ENCODE assay signal across 13 mouse cellular contexts in genomic region chr15:80199556-80199955, GRCm38 (mm10). TPM values are rescaled to one million over a fixed set of nuclear protein-coding genes. Genes with fewer than 3 reads are reported as not detected.
"Had no signal": no experiment of that assay in that cellular context is flagged by ENCODE, and none has a peak within 500 bp of the region (broad histone marks: within the 10 kb centered on the region; RNA-seq: fewer than 3 reads in every experiment).

No protein-coding gene starts in this region.

- DNase-seq: retina, postnatal 1 day; right cerebral cortex, adult 18-20 months; right cerebral cortex, postnatal 14 days; right cerebral cortex, postnatal 25 days; right cerebral cortex, postnatal 4 days; spleen, adult 18-20 months; thymus, adult 18-20 months; thymus, adult 2 months; thymus, postnatal 14 days; thymus, postnatal 25 days; thymus, postnatal 36 days; thymus, postnatal 4 days had no signal

RNA-seq across cellular contexts. Expression of gene AC140267.1, which starts 36.1 kb away (rescaled TPM):
- total RNA-seq: neutrophil, adult 5-6 weeks had no signal
